Mouse (Mus musculus) spleen, adult 2 months (tissue): ENCODE measurements around the gene Gen1.

Experiments
- CTCF ChIP-seq: fragments of 200-500 bp; IDR thresholded peaks from 2 replicates; pipeline ENCODE4 v1.5.1; 2011; ENCODE audit warnings: mild to moderate bottlenecking, inconsistent platforms; ENCODE audit not compliant: insufficient read depth, insufficient read length, insufficient replicate concordance; ENCODE audit errors: extremely low read depth
- POLR2A ChIP-seq: fragments of 200-500 bp; IDR thresholded peaks from 2 replicates; pipeline ENCODE4 v1.6.1; 2011; ENCODE audit warnings: low read depth, low read length, inconsistent platforms

DNA sequence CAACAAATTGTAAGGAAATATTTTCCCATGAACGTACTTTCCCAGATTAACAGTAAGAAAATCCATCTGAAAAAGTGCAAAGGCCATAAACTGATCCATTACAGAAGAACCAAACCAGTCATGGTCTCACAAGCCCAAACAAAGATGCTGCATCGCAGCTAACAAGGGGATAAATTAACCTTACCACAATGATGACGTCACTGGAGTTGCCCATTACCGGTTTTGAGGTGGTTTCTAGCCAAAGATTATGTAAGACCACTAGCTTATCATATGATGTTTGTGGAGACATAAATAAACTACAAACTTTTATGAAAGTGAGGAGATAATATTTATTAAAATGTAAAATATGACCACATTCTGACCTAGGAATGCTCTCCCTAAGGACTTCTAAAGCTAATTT is 59.3 kb downstream of the Gen1 start:
- TF ChIP-seq POLR2A (no peak), CTCF (no peak)
